Mouse (Mus musculus): ENCODE results near the gene Poc1b.

DNA sequence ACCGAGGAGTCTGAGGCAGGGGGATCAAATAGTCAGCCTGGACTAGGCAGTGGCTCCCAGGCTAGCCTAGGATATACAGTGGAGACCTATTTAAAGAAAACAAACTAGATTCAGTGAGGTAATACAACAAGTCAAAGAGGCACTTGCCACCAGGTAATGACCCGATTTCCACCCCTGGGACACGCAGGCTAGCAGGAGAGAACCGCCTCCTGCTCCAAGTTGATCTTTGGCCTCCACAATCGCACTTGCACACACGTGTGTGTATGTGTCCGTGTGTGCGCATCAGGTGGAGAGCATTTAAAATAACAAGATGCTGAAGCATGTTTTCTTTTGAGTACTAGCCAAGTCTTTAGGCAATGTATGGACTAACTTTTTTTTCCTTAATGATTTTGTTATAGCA, 127.5 kb downstream of the Poc1b start:
- TF ChIP-seq MAX (IDR thresholded peaks at IDR 0.05; ENCODE audit: low read depth) = no peak
- no peak for TF ChIP-seq POLR2A (IDR thresholded peaks at IDR 0.05; ENCODE audit: insufficient read length, low read depth)
- TF ChIP-seq TCF3 (IDR thresholded peaks at IDR 0.05; ENCODE audit: insufficient read length, low read depth) = no peak
- no peak for TF ChIP-seq E2F4 (IDR thresholded peaks at IDR 0.05; ENCODE audit: insufficient read depth)
- TF ChIP-seq POLR2AphosphoS2 (IDR thresholded peaks at IDR 0.05; ENCODE audit: insufficient read length, low read depth) = no peak
- no peak for TF ChIP-seq MYOG (IDR thresholded peaks at IDR 0.05; ENCODE audit: control insufficient read depth in 1 of 3, insufficient read depth in 1 of 3, insufficient read length in 2 of 3, low read depth in 2 of 3)
- TF ChIP-seq TCF12 (IDR thresholded peaks at IDR 0.05; ENCODE audit: insufficient read depth, poor library complexity, severe bottlenecking) = no peak
- no peak for TF ChIP-seq MYOD1 (IDR thresholded peaks at IDR 0.05; ENCODE audit: control insufficient read depth in 1 of 3, insufficient read length in 2 of 3, low read depth in 2 of 3)

All from myocyte (in vitro differentiated cells).